Mouse (Mus musculus) embryonic fibroblast, embryonic 13.5 days (primary cell): ENCODE data around the gene Lrfn2.

Source experiments
- CTCF ChIP-seq: IDR thresholded peaks from 2 replicates; pipeline ENCODE4 v1.5.1; 2011; ENCODE audit warnings: mild to moderate bottlenecking, control low read depth, low read length, moderate library complexity, borderline replicate concordance; ENCODE audit not compliant: insufficient read depth
- POLR2A ChIP-seq: IDR thresholded peaks from 2 replicates; pipeline ENCODE4 v1.6.1; 2011; ENCODE audit warnings: low read depth, mild to moderate bottlenecking, control low read depth, low read length, moderate library complexity

GRCm38 (mm10) chr17:49018774-49019488 lies 86.8 kb downstream of the Lrfn2 start:
- no peak for TF ChIP-seq CTCF
- no peak for TF ChIP-seq POLR2A
